Mouse (Mus musculus) kidney, postnatal 4 days (tissue): Measurements from ENCODE around the gene Mrpl48.
A peak's percentile ranks its signal among the peaks of the same experiment; 100 is the strongest.

ENCODE experiments used
- DNase-seq, 2 experiments: peaks; one replicate each; pipeline ENCODE4 v3.0.0; 2021; ENCODE audit warnings: mixed read lengths in 2 of 2

Mrpl48 gene

DNA sequence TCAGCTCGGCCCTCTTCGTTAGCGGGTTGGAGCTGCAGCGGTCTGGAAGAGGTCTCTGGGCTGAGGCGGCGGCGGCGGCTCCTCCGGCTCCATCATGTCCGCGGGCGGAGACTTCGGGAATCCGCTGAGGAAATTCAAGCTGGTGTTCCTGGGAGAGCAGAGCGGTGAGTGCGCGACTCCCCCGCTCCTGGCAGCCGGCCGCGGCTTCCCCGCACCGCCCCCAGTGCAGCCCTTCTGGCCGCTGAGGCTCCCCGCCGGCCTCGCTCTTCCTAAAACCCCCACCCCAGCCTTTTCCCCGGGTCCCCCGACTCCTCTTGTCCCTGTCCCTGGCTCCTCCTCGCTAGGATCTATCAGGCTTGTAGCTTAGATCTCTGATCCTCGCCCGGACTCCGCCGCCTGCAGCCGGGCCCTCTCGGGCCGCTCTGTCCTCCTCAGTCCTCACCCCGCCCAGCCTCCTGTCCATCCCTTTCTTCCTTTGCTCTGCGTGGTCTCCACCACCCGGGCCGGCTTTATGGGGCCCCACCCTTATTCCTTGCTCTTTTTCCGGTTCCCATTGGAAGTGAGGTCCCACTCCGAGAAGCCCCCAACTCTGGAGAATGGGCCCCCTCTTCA lies at the start of gene Mrpl48:
Gene Mrpl48, minus strand, starts transcription at position 172 of the 612 bp plus-strand sequence.
- peak; percentile 71 to 79 for DNase-seq

DNA sequence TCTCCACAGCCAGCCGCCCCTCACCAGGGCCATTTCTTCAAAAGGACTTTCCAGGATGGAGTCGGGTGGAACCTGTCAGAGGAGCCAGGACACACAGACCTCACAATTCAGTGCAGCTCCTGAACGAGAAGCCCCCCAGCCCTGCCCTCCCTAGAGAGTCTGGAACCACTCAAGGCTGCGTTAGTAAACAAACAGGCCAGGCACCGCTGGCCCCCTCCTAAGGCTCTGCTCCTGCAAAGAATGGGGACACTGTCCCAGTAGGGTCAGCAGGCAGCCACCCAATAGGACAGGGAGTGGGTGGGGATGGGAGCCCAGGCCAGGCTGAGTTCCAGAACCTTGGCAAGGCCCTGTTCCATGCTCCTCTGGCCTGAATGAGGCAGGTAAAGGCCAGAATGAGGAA lies 48.6 kb upstream of the Mrpl48 start:
- no peak for DNase-seq

DNA sequence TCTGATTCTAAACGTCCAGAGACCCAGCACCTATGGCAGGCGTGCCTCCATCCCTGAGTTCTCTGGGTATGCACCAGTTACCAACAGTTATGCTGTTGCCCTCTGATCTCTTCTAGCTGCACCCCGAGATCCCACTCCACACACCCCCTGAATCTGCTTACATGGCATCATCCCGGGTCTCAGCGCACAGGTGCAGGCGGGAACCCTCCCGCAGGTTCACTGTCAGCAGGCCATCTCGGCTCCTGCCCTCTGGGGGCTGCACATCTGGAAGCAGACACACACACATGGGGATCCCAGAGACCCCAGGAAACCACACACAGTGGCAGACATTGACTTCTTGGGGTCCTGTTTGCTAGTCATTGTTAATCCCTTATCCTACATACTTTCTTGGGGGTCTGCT lies 46.3 kb upstream of the Mrpl48 start:
- no peak for DNase-seq

DNA sequence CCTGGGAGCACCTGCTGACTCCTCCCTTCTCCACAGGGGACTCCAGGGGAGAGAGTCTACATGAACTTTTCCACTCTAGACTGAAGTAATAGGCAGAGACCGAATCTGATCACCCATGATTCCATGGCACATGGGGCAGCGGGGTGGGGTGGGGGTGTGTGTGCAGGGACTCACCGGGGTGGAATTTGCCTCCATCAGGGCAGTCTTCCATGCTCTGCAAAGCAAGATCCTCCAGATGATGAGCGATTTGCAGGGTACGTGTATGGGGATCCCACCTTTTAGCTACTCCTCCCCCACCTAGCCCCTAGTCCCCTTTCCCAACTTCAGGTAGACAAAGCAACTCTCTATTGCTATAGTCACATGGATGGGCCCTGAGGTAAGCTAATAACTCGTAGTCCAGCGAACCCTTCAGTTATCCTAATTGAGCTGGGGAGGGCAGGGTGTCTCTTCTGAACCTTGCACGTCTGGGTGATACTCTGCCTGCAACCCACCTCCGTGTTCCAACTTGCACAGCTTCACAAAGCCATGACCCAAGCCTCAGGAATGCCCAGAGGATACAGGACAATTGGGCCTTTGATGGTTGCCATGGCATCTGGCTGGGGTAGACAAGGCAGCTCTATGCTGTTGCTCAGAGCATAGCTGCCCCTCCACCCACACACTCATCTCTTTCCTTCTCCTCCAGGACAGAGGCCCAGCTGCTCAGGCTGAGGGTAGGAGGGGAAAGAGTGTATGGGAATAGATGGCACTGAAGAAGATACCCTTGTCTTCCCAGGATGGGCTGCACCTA lies 45.6 kb upstream of the Mrpl48 start:
- no peak for DNase-seq

DNA sequence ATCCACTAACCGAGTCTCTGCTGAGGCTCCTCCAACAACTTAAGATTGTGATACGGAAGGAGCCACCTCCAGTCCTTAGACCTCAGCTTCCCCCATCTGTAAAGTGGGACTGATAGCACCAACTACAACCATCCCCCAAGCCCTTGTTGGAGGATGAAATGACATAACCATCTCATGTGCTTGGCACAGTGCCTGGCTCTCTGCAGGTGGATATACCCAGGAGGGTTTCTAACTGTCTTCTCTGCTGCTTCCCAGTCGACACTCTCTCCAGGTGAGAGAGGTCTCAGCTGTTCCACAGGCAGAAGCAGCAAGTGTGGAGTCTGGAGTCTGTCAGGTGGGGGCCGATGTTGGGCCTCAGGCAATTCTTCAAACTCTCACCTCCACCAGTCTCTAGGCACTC lies 42.9 kb upstream of the Mrpl48 start:
- no peak for DNase-seq

DNA sequence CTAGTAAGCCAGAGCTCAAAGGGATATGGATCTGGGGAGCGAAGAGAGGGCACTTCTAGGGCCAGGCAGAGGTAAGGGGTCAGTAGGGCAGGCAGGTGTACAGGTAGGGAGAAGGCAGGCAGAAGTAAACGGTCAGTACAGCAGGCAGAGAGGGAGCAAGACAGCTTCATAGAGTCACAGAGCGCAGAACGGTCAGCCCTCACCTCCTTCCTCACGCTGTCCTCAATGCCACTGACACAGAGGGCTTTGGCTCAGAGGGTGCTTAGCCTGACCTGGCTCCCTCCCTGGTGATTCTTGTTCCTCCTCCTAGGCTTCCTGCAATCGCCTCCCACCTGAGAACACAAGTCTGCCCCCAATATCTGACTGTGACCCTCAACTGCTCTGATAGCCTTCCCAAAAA lies 42.3 kb upstream of the Mrpl48 start:
- no peak for DNase-seq

DNA sequence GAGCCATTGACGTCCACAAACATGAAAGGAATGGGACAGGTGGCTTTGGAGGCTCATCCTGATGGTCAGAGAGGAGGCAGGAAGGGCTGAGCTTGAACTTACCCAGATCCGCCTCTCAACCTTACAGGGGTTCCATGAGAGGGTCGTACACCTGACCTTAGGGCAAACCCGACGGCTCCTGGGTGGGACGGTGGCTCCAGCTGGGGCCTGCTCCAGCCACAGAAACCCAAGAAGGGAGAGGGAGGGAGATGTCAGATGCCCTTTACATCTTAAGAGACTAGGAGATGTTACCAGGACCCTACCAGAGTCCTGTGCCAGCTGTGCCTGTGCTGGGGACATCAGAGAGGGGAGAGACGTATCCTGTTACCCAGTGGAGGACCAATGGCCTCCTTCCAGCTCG lies 41.7 kb upstream of the Mrpl48 start:
- DNase-seq: no peak

DNA sequence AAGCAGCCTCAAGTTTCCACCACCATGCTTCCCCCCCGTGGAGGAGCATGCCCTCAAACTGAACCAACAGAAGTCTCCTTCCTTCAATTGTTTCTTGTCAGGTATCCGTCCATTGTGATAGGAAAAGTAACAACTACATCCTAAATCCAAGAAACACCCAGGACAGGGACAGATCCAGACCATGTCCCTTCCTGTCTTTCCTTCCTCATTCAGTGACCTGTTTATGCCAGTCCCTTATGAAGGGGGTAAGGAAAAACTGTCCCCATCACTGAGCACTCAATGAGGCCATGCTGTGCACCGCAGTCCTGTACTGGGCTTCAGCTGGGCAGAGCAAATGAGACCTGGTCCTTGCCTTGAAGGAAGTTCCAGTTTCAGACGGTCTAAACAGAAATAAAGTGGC lies 41.0 kb upstream of the Mrpl48 start:
- DNase-seq: no peak

DNA sequence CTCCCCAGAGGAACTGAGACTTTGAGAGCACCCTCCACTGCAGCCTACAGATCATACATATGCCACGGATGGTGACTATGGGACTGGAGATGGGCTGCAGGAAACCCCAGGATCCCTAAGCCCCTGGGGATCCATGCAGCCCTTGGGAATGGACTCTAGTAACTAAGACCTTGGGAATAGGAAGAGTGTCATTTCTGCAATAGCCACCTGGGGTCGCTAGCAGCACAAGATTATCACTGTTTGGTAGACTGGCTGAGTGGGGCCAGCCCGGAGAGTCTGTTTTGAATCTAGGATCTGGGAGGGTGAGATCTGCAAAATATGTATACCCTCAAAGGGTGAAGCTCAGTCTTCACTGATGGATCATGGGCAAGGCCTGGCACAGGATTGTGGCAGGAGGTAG lies 37.0 kb upstream of the Mrpl48 start:
- DNase-seq: peak; percentile 81 to 84

DNA sequence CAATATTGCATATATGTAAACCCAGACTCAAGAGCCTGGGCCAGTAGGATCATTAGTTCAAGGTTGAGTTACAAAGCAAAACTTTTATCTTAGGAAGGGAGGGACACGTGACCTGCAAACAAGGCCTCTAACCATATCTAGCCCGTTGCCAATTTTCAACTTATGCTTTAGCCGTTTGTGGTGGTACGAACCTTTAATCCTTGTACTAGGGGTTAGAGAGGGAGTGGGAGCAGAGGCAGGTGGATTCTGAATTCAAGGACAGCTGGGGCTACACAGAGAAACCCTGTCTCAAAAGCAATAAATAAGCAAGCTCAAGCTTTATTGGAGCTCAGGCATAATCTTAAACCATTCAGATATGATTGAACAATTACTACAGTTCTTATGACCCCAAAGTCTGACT lies 34.3 kb upstream of the Mrpl48 start:
- no peak for DNase-seq

DNA sequence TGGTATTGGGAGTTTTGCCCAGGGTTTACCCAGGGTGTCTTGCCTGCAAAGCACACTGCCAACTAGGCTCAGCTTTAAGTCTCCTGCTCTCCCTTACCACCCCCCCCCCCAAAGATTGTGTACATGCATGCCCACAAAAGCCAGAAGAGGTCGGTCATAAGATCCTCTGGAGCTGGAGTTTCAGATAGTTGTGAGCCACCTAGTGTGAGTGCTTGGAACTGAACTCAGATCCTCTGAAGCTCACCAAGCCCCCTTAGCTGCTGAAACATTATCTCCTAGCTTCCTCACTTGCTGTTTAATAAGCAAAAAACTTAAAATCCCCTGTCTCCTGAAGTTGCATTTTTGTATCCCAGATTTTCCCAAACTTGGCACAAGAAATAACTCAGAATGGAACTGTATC lies 29.6 kb upstream of the Mrpl48 start:
- DNase-seq: peak; percentile 49 to 51

DNA sequence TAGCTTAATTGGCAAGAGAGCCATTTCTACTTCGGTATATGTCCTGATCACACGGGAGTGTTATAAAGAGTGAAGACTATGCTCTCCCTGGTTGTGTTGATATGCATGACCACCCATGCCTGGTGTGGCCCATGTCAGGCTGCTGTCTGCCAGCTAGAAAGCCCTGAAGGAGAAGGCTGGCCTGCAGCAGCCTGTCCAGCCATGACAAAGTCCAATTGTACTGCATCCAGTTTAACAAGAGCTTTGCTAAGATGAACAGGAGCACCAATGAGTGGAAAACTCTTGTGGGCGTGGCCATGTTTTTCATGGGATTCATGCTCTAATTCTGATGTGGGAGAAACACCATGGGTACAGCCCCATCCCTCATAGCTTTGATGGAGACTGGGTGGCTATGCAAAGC lies 16.4 kb upstream of the Mrpl48 start:
- peak; percentile 33 to 63 for DNase-seq

DNA sequence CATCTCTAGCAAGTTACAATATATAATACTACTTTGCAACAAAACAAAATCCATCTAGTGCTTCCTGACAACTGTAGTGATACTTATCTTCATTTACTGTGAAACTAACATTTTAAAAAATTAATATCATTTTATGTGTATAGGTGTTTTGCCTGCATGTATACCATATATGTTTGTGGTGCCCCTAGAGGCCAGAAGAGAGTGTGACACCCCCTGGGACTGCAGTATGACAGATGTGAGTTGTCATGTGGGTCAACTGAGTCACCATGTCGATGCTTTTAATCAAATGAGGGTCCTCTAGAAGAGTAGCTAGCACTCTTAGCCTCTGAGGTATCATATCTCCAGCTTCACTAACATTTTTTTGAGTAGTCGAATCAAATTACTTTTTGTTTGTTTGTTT lies 14.2 kb upstream of the Mrpl48 start:
- no peak for DNase-seq

DNA sequence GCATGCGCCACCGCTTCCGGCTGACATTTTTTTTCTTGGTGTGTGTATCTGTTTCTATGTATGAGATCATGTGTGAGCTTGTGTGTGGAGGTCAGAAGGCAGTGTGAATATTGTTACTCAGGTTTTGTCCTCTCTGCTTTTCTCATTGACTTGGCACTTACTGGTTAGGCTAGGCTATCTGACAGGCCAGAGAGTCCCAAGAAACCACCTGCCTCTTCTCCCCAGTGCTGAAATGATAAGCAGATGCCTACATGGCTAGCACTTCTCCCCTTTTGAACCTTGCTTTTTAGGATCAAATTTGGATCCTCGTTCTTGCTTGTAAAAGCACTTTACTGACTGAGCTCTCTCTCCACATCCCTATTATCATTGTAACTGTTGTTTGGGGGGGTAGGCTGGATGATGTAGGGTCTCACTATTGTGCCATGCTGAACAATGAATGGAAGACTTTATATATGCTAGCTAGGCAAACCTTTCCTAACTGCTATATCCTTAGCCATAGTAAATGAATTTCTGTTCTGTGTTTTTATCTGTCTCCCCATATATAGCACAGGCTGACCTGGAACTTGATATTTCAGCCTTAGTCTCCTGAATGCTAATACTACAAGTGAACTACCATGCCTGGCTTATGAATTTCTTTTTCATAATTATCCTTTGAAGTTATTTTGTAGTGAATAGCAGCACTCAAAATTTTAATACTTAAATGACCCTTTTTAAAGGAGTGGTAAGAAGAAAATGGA lies 8.2 kb upstream of the Mrpl48 start:
- DNase-seq: no peak

DNA sequence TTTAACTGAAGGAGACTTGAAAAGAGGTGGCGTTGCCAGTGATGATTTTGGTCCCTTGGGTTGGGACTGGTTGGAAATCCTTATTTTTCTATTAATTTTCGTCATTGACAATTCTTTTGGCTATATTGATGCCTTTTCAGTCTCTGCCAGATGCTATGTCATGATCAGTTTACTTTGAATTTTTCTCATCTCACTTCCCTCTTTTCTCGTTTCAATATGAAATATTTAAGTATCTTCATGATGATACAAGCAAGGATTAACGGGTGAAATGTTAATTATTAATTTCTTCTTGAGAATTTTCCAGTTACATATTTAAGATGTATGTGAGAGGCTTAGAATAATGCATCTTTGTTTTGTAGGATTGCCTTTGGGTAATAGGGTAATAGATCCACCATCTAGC lies 809 bp upstream of the Mrpl48 start:
- DNase-seq: no peak

DNA sequence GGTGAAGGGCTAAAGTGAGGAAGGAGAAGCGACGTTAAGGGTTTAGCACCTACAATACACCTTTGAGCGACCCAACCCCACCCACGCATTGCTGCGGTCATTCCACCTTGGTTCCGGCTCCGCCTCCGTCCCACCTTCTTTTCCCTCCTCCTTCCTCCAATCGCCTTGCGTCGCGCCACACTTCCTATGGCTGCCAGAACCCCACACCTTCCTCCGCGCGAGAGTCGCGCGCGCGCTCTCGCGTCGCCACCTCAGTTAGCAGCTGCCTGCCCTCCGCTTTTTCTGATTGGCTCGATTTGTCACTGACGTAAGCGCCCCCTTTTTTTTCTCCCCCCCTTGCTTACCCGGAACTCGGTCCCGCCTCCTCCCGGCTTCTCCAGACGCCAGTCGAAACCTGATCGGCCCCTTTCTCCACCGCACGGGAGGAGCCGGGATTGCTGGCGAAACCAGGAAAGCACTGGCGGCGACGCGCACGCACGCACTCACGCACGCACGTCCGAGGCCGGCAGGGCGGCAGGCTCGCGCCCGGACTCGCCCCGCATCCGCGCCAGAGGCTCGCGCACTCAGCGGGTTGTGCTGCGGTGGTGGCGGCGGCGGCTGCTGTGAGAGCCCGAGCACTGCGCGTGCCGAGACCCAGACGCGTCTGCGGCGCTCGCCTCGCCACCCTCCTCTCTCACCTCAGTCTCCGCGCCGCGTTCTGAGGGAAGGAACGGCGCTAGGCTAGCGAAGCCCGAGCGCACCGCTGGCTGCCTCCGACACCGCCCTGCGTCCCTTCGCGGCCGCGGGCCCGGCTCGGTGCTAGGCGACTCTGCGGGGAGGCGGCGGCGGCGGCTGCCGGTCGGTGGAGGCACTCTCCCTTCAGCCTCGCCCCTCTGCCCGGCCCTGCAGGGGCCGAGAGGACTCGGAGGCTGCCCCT lies 629 bp downstream of the Mrpl48 start, which contains the start of gene Rab6a:
Gene Rab6a, plus strand, starts transcription at position 197 of the 916 bp plus-strand sequence.
- peak; percentile 98 to 99 for DNase-seq

DNA sequence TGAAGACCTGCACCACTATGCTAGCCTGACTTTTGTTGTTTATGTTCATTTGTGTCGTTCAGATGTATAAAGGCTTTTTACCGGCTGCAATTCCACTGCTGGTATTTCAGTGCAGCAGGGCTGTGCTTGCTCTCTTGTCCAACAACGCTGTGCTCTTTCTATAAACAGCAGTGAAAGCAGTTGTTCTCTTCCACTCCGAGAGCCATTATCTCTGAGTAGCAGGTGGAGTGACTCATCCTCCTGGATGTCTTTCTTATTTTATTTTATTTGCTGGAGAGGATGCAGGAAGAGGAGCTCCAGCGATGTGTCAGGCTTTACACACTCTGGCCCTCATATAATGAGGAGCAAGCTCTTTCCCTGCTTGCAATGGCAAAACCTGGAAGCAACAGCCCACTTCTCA lies 7.9 kb downstream of the Mrpl48 start:
- DNase-seq: no peak

DNA sequence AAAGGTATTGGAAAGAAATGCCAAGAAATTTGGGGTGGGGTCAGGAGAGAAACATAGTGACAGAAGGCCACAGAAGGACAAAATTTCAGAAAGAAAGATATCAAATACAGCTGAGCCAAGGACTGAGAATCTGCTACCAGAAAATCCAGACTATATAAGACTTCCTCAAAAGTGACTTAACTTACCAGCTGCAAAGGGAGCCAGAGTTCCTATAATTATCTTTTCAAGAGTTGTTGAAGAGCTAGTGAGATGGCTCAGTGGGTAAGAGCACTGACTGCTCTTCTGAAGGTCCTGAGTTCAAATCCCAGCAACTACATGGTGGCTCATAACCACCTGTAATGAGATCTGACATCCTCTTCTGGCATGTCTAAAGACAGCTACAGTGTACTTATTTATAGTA lies 14.8 kb downstream of the Mrpl48 start:
- DNase-seq: no peak

DNA sequence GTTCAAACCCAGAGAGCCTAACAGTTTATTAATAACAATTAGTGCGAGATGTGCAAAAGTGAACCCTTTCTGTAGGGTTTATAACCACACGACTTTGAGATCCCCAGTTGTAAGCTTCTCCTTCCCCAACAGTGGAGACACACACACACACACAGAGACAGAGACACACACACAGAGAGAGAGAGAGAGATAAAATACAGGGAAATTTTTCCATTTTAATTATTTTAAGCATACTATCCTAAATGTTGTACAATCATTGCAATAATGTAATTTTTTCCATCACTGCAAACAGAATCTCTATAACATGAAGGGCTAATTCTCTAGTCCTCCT lies 16.6 kb downstream of the Mrpl48 start:
- DNase-seq: no peak

DNA sequence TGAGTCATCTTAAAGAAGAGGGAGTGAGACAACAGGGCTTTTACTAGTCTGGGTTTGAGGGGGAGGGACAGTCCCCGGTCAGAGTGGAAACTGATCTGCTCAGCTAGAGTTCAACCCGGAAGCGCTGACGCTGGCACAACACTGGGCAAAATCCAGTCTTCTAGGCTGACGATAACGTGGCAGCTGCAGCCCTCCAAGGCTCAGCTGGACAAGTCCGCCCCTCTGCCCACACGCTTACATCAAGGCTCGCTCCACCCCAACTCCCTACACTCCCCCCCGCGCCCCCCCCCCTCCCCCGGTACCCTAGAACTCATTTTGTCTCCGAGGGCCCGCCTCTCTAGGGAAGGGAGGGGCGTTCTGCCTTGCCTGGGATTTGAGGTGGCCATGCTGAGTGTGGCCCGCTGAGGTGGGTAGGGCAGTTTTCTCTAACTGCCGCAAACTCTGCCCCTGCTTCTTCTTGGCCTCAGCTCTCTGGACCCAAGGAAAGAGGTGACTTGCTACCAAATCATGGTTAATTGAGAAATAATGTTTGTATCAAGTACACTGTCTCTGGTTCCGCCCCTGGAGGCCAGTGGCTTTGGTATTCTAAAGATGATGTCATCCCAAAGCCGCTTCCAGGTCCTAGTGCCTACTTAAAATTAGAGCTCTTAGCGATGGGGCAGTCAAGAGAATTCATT lies 17.1 kb downstream of the Mrpl48 start:
- peak; percentile 82 to 91 for DNase-seq

DNA sequence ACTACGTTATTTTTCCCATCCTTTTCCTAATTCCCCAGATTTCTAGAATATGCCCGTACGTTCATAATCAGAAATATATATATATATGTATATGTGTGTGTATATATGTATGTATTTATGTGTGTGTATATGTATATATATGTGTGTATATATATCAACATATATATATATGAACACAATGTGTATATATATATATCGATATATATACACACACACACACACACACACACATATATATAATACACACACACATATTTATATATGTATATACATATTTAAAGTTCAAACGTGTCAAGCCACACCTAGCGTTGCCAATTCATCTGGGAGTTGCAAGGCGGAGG lies 17.6 kb downstream of the Mrpl48 start:
- no peak for DNase-seq

DNA sequence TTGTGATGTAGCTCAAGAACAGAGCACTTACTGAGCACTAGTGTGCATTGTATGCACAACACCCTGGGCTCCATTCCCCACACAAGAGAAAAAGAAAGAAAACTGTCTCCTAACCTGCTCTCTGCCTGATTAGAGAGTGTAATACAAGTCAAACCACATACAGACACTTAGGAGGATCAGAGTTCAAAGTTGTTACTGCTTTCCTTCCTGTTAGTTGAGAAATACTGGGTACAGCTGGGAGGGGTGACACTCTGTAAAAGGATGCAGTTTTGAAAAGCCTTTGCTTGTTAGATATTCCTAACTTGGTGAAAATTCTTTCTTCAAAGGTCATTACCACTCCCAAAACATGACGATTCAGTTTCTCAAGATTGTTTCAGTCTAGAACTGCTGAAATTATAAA lies 18.3 kb downstream of the Mrpl48 start:
- no peak for DNase-seq
